Mouse (Mus musculus) stomach, embryonic 16.5 days (tissue): ENCODE data around the gene Rnf111. TPM values are rescaled to one million over a fixed set of nuclear protein-coding genes. Genes with fewer than 3 reads are reported as not detected.

Experiments
- ATAC-seq: fragments of 200-750 bp; cut with Nextera tagmentation; 2 replicates; pipeline ENCODE4 v1.8.0; 2017; ENCODE audit warnings: moderate number of reproducible peaks, moderate TSS enrichment; ENCODE audit not compliant: insufficient read depth, low FRiP score
- H3K27ac ChIP-seq: fragments of 300-500 bp; sonication (generic); 2 replicates; pipeline ENCODE4 v1.5.1; 2014; ENCODE audit warnings: low read length
- H3K27me3 ChIP-seq: fragments of 300-500 bp; sonication (generic); 2 replicates; pipeline ENCODE4 v1.6.1; 2014; ENCODE audit warnings: low read length, control low read depth, mixed read lengths; ENCODE audit not compliant: control insufficient read depth, insufficient read depth
- H3K36me3 ChIP-seq: fragments of 300-500 bp; sonication (generic); 2 replicates; pipeline ENCODE4 v1.6.1; 2014; ENCODE audit warnings: low read length; ENCODE audit not compliant: control insufficient read depth, insufficient read depth
- H3K4me1 ChIP-seq: fragments of 300-500 bp; sonication (generic); 2 replicates; pipeline ENCODE4 v1.6.1; 2014; ENCODE audit warnings: low read length, control low read depth, mixed read lengths; ENCODE audit not compliant: control insufficient read depth, insufficient read depth
- H3K4me2 ChIP-seq: fragments of 300-500 bp; sonication (generic); 2 replicates; pipeline ENCODE4 v1.6.1; 2014; ENCODE audit warnings: low read depth, low read length, mixed read lengths
- H3K4me3 ChIP-seq: fragments of 300-500 bp; sonication (generic); replicated peaks from 2 replicates; pipeline ENCODE4 v1.5.1; 2014; ENCODE audit warnings: mild to moderate bottlenecking, low read length
- H3K9ac ChIP-seq: fragments of 300-500 bp; sonication (generic); 2 replicates; pipeline ENCODE4 v1.6.1; 2014; ENCODE audit warnings: low read length
- H3K9me3 ChIP-seq: fragments of 300-500 bp; sonication (generic); replicated peaks from 2 replicates; pipeline ENCODE4 v1.6.1; 2016; ENCODE audit warnings: low read length, control low read depth; ENCODE audit not compliant: control insufficient read depth
- WGBS: fragments of 180-500 bp; shearing (Covaris S2); extraction: QIAGEN DNeasy Blood & Tissue Kit; methylation state at CpG from one replicate; pipeline ENCODE4 v1.1.7; 2014; 5-methylcytosine and 5-hydroxymethylcytosine counted together
- polyA plus RNA-seq: library from polyadenylated mRNA; unstranded; fragments of >200 nt; fragmentation: Nextera tagmentation; extraction: Ambion mirVana; gene quantifications from 2 replicates; pipeline ENCODE4 v1.2.1, GENCODE M21; 2015

The Rnf111 gene
- polyA plus RNA-seq, 1 experiment from 2014 or later = 20.6 TPM

GRCm38 (mm10) chr9:70395617-70396016 lies 107.9 kb downstream of the Rnf111 start:
- H3K9ac ChIP-seq = no peak overlapping the region
- no peak overlapping the region for H3K27ac ChIP-seq
- no peaks in the 10 kb centered on the region for H3K9me3 ChIP-seq
- ATAC-seq = no peak
- H3K4me3 ChIP-seq = no peak overlapping the region
- no peaks in the 10 kb centered on the region for H3K27me3 ChIP-seq
- H3K4me1 ChIP-seq = no peaks in the 10 kb centered on the region
- no peak overlapping the region for H3K4me2 ChIP-seq
- WGBS = 85% methylated on average over 12 of the region's 12 CpGs
- 0 out of 2 replicates have a peak, but pooled peaks cover 8% of the 10 kb centered on the region for H3K36me3 ChIP-seq

GRCm38 (mm10) chr9:70392563-70392907 lies 111.0 kb downstream of the Rnf111 start:
- H3K4me3 ChIP-seq = no peak overlapping the region
- no peaks in the 10 kb centered on the region for H3K9me3 ChIP-seq
- no peak overlapping the region for H3K4me2 ChIP-seq
- H3K9ac ChIP-seq = no peak overlapping the region
- H3K27ac ChIP-seq = no peak overlapping the region
- peak; percentile 37; the same call in 1 of the 2 replicates for ATAC-seq
- H3K36me3 ChIP-seq = 0 out of 2 replicates have a peak, but pooled peaks cover 8% of the 10 kb centered on the region
- H3K27me3 ChIP-seq = no peaks in the 10 kb centered on the region
- WGBS = 13% methylated on average over 6 of the region's 6 CpGs
- no peaks in the 10 kb centered on the region for H3K4me1 ChIP-seq

GRCm38 (mm10) chr9:70391660-70392562 lies 111.6 kb downstream of the Rnf111 start:
- no peaks in the 10 kb centered on the region for H3K9me3 ChIP-seq
- 70% methylated on average over 12 of the region's 12 CpGs for WGBS
- no peak for ATAC-seq

GRCm38 (mm10) chr9:70391042-70391441 lies 112.5 kb downstream of the Rnf111 start:
- no peak for ATAC-seq
- H3K9me3 ChIP-seq = no peaks in the 10 kb centered on the region
- H3K36me3 ChIP-seq = 0 out of 2 replicates have a peak, but pooled peaks cover 3% of the 10 kb centered on the region
- no peak overlapping the region for H3K9ac ChIP-seq
- H3K4me3 ChIP-seq = no peak overlapping the region
- H3K4me2 ChIP-seq = no peak overlapping the region
- 85% methylated on average over 5 of the region's 5 CpGs for WGBS
- H3K27me3 ChIP-seq = no peaks in the 10 kb centered on the region
- no peak overlapping the region for H3K27ac ChIP-seq
- no peaks in the 10 kb centered on the region for H3K4me1 ChIP-seq

More at GRCm38 (mm10) chr9:70391660-70392562, 111.6 kb downstream of the Rnf111 start:
- no peak overlapping the region for H3K9ac ChIP-seq
- H3K36me3 ChIP-seq = 0 out of 2 replicates have a peak, but pooled peaks cover 8% of the 10 kb centered on the region
- no peak overlapping the region for H3K27ac ChIP-seq
- no peaks in the 10 kb centered on the region for H3K27me3 ChIP-seq
- no peak overlapping the region for H3K4me3 ChIP-seq
- H3K4me1 ChIP-seq = no peaks in the 10 kb centered on the region
- no peak overlapping the region for H3K4me2 ChIP-seq

GRCm38 (mm10) chr9:70389548-70389947 lies 114.0 kb downstream of the Rnf111 start:
- 79% methylated on average over 3 of the region's 3 CpGs for WGBS
- Histone ChIP-seq H3K4me1 (no peaks in the 10 kb centered on the region), H3K27ac (no peak overlapping the region), H3K4me2 (no peak overlapping the region), H3K27me3 (no peaks in the 10 kb centered on the region), H3K9me3 (no peaks in the 10 kb centered on the region), H3K9ac (no peak overlapping the region), H3K36me3 (0 out of 2 replicates have a peak, but pooled peaks cover under 1% of the 10 kb centered on the region), H3K4me3 (no peak overlapping the region)
- ATAC-seq = no peak

GRCm38 (mm10) chr9:70387410-70388119 lies 116.0 kb downstream of the Rnf111 start:
- no peaks in the 10 kb centered on the region for H3K4me1 ChIP-seq
- no peaks in the 10 kb centered on the region for H3K27me3 ChIP-seq
- H3K4me2 ChIP-seq = no peak overlapping the region
- peaks cover 9% of the 10 kb centered on the region for H3K36me3 ChIP-seq
- 65% methylated on average over 4 of the region's 4 CpGs for WGBS
- no peak overlapping the region for H3K9ac ChIP-seq
- H3K9me3 ChIP-seq = no peaks in the 10 kb centered on the region
- H3K4me3 ChIP-seq = no peak overlapping the region
- no peak for ATAC-seq
- H3K27ac ChIP-seq = no peak overlapping the region

GRCm38 (mm10) chr9:70384958-70385728 lies 118.4 kb downstream of the Rnf111 start:
- peaks cover 9% of the 10 kb centered on the region for H3K36me3 ChIP-seq
- H3K9ac ChIP-seq = no peak overlapping the region
- no peaks in the 10 kb centered on the region for H3K4me1 ChIP-seq
- H3K27ac ChIP-seq = no peak overlapping the region
- no peaks in the 10 kb centered on the region for H3K27me3 ChIP-seq
- H3K9me3 ChIP-seq = no peaks in the 10 kb centered on the region
- WGBS = 59% methylated on average over 18 of the region's 18 CpGs
- no peak overlapping the region for H3K4me2 ChIP-seq
- no peak overlapping the region for H3K4me3 ChIP-seq
- no peak for ATAC-seq

GRCm38 (mm10) chr9:70384494-70384893 lies 119.0 kb downstream of the Rnf111 start:
- Histone ChIP-seq H3K4me1 (no peaks in the 10 kb centered on the region), H3K4me3 (no peak overlapping the region), H3K27ac (no peak overlapping the region), H3K4me2 (no peak overlapping the region), H3K27me3 (no peaks in the 10 kb centered on the region), H3K9ac (no peak overlapping the region), H3K36me3 (peaks cover 9% of the 10 kb centered on the region), H3K9me3 (no peaks in the 10 kb centered on the region)
- no peak for ATAC-seq
- 89% methylated on average over 4 of the region's 4 CpGs for WGBS
